Mouse (Mus musculus) thymus, adult 2 months (tissue): ENCODE data around the gene Elf5.

Experiments used
- CTCF ChIP-seq: fragments of 200-500 bp; IDR thresholded peaks from 2 replicates; pipeline ENCODE4 v1.5.1; 2012; ENCODE audit warnings: mild to moderate bottlenecking, control low read depth, low read length, moderate library complexity, borderline replicate concordance; ENCODE audit not compliant: control insufficient read depth, poor library complexity, insufficient read depth; ENCODE audit errors: extremely low read depth
- POLR2A ChIP-seq: fragments of 200-500 bp; IDR thresholded peaks from 2 replicates; pipeline ENCODE4 v1.6.1; 2012; ENCODE audit warnings: mild to moderate bottlenecking, low read length, control low read depth, moderate library complexity; ENCODE audit not compliant: control insufficient read depth, poor library complexity, insufficient read depth; ENCODE audit errors: extremely low read depth

- no peak for TF ChIP-seq POLR2A
- no peak for TF ChIP-seq CTCF
These were observed 70.1 kb downstream of the Elf5 start for GRCm38 (mm10) chr2:103481314-103482231.
